Mouse (Mus musculus): ENCODE data around the gene Nup214. TPM values are rescaled to one million over a fixed set of nuclear protein-coding genes. Genes with fewer than 3 reads are reported as not detected.

Gene Nup214
- polyA plus RNA-seq, 1 experiment from 2014 or later, result 103 TPM

GRCm38 (mm10) chr2:32062626-32063410 lies 88.6 kb downstream of the Nup214 start:
- Histone ChIP-seq H3K27me3 (no peaks in the 10 kb centered on the region), H3K36me3 (ENCODE audit: poor library complexity, severe bottlenecking) (no peaks in the 10 kb centered on the region), H3K27ac (no peak overlapping the region), H3K4me3 (no peak overlapping the region), H3K9me3 (replicated peaks) (no peaks in the 10 kb centered on the region), H3K9ac (no peak overlapping the region), H3K4me1 (no peaks in the 10 kb centered on the region), H3K4me2 (no peak overlapping the region)
- 88% methylated on average over 15 of the region's 15 CpGs for WGBS
- no peak for ATAC-seq

- WGBS, result 90% methylated on average over 7 of the region's 7 CpGs
- no peak for ATAC-seq
Measured at GRCm38 (mm10) chr2:32063451-32064151, 89.4 kb downstream of the Nup214 start.

GRCm38 (mm10) chr2:32064913-32065312 lies 90.7 kb downstream of the Nup214 start:
- no peak for ATAC-seq
- Histone ChIP-seq H3K36me3 (ENCODE audit: poor library complexity, severe bottlenecking) (no peaks in the 10 kb centered on the region), H3K9me3 (replicated peaks) (no peaks in the 10 kb centered on the region), H3K9ac (no peak overlapping the region), H3K27me3 (0 out of 2 replicates have a peak, but pooled peaks cover 4% of the 10 kb centered on the region), H3K27ac (no peak overlapping the region), H3K4me2 (no peak overlapping the region), H3K4me1 (no peaks in the 10 kb centered on the region), H3K4me3 (no peak overlapping the region)
- WGBS, result 69% methylated on average over 13 of the region's 13 CpGs

More at GRCm38 (mm10) chr2:32063451-32064151, 89.4 kb downstream of the Nup214 start:
- Histone ChIP-seq H3K36me3 (ENCODE audit: poor library complexity, severe bottlenecking) (no peaks in the 10 kb centered on the region), H3K9ac (no peak overlapping the region), H3K4me1 (no peaks in the 10 kb centered on the region), H3K27me3 (0 out of 2 replicates have a peak, but pooled peaks cover 4% of the 10 kb centered on the region), H3K9me3 (replicated peaks) (no peaks in the 10 kb centered on the region), H3K27ac (no peak overlapping the region), H3K4me3 (no peak overlapping the region), H3K4me2 (no peak overlapping the region)

GRCm38 (mm10) chr2:32065371-32065791 lies 91.1 kb downstream of the Nup214 start:
- no peak for ATAC-seq
- 88% methylated on average over 5 of the region's 5 CpGs for whole genome bisulfite sequencing
- no peaks in the 10 kb centered on the region for H3K9me3 ChIP-seq (replicated peaks)

GRCm38 (mm10) chr2:32066005-32066404 lies 91.8 kb downstream of the Nup214 start:
- Histone ChIP-seq H3K4me1 (no peaks in the 10 kb centered on the region), H3K4me3 (no peak overlapping the region), H3K27ac (no peak overlapping the region), H3K9ac (no peak overlapping the region), H3K4me2 (no peak overlapping the region), H3K36me3 (ENCODE audit: poor library complexity, severe bottlenecking) (no peaks in the 10 kb centered on the region), H3K27me3 (0 out of 2 replicates have a peak, but pooled peaks cover 4% of the 10 kb centered on the region), H3K9me3 (replicated peaks) (no peaks in the 10 kb centered on the region)
- WGBS, result 86% methylated on average over 4 of the region's 4 CpGs
- ATAC-seq, result no peak

More at GRCm38 (mm10) chr2:32065371-32065791, 91.1 kb downstream of the Nup214 start:
- H3K27ac ChIP-seq, result no peak overlapping the region
- no peaks in the 10 kb centered on the region for H3K36me3 ChIP-seq (ENCODE audit: poor library complexity, severe bottlenecking)
- no peak overlapping the region for H3K4me2 ChIP-seq
- no peak overlapping the region for H3K9ac ChIP-seq
- H3K4me3 ChIP-seq, result no peak overlapping the region
- H3K4me1 ChIP-seq, result no peaks in the 10 kb centered on the region
- H3K27me3 ChIP-seq, result 0 out of 2 replicates have a peak, but pooled peaks cover 4% of the 10 kb centered on the region

- Histone ChIP-seq H3K4me2 (no peak overlapping the region), H3K36me3 (ENCODE audit: poor library complexity, severe bottlenecking) (no peaks in the 10 kb centered on the region), H3K9ac (no peak overlapping the region), H3K27me3 (0 out of 2 replicates have a peak, but pooled peaks cover 4% of the 10 kb centered on the region), H3K4me1 (no peaks in the 10 kb centered on the region), H3K4me3 (no peak overlapping the region), H3K9me3 (replicated peaks) (no peaks in the 10 kb centered on the region), H3K27ac (no peak overlapping the region)
- WGBS, result 55% methylated on average over 31 of the region's 31 CpGs
- no peak for ATAC-seq
Measured at GRCm38 (mm10) chr2:32068811-32069607, 94.8 kb downstream of the Nup214 start.

GRCm38 (mm10) chr2:32070747-32071146 lies 96.5 kb downstream of the Nup214 start:
- Histone ChIP-seq H3K27ac (no peak overlapping the region), H3K4me2 (no peak overlapping the region), H3K9me3 (replicated peaks) (no peaks in the 10 kb centered on the region), H3K9ac (no peak overlapping the region), H3K36me3 (ENCODE audit: poor library complexity, severe bottlenecking) (no peaks in the 10 kb centered on the region), H3K27me3 (0 out of 2 replicates have a peak, but pooled peaks cover 4% of the 10 kb centered on the region), H3K4me3 (no peak overlapping the region), H3K4me1 (no peaks in the 10 kb centered on the region)
- no peak for ATAC-seq
- WGBS, result 94% methylated on average over 10 of the region's 10 CpGs

- Histone ChIP-seq H3K4me2 (no peak overlapping the region), H3K27me3 (no peaks in the 10 kb centered on the region), H3K27ac (no peak overlapping the region), H3K36me3 (ENCODE audit: poor library complexity, severe bottlenecking) (no peaks in the 10 kb centered on the region), H3K9me3 (replicated peaks) (no peaks in the 10 kb centered on the region), H3K4me3 (no peak overlapping the region), H3K9ac (no peak overlapping the region), H3K4me1 (no peaks in the 10 kb centered on the region)
- ATAC-seq, result no peak
- WGBS, result 70% methylated on average over 8 of the region's 8 CpGs
Measured at GRCm38 (mm10) chr2:32074404-32074803, 100.2 kb downstream of the Nup214 start.

GRCm38 (mm10) chr2:32075368-32075767 lies 101.1 kb downstream of the Nup214 start:
- no peaks in the 10 kb centered on the region for H3K9me3 ChIP-seq (replicated peaks)
- H3K9ac ChIP-seq, result no peak overlapping the region
- no peak overlapping the region for H3K4me2 ChIP-seq
- WGBS, result 71% methylated on average over 7 of the region's 7 CpGs
- no peaks in the 10 kb centered on the region for H3K36me3 ChIP-seq (ENCODE audit: poor library complexity, severe bottlenecking)
- ATAC-seq, result no peak
- no peak overlapping the region for H3K27ac ChIP-seq
- H3K4me1 ChIP-seq, result no peaks in the 10 kb centered on the region
- H3K4me3 ChIP-seq, result no peak overlapping the region
- H3K27me3 ChIP-seq, result no peaks in the 10 kb centered on the region

- ATAC-seq, result no peak
- no peak overlapping the region for H3K4me2 ChIP-seq
- WGBS, result 85% methylated on average over 10 of the region's 10 CpGs
- no peak overlapping the region for H3K9ac ChIP-seq
- H3K27ac ChIP-seq, result no peak overlapping the region
- peaks cover 20% of the 10 kb centered on the region for H3K27me3 ChIP-seq
- H3K4me3 ChIP-seq, result no peak overlapping the region
- H3K9me3 ChIP-seq (replicated peaks), result no peaks in the 10 kb centered on the region
- H3K36me3 ChIP-seq (ENCODE audit: poor library complexity, severe bottlenecking), result no peaks in the 10 kb centered on the region
- no peaks in the 10 kb centered on the region for H3K4me1 ChIP-seq
Measured at GRCm38 (mm10) chr2:32077744-32078143, 103.5 kb downstream of the Nup214 start.

GRCm38 (mm10) chr2:32078522-32078921 lies 104.3 kb downstream of the Nup214 start:
- H3K36me3 ChIP-seq (ENCODE audit: poor library complexity, severe bottlenecking), result no peaks in the 10 kb centered on the region
- H3K9me3 ChIP-seq (replicated peaks), result no peaks in the 10 kb centered on the region
- 58% methylated on average over 8 of the region's 8 CpGs for WGBS
- peaks cover 6% of the 10 kb centered on the region for H3K4me1 ChIP-seq
- peaks cover 28% of the 10 kb centered on the region for H3K27me3 ChIP-seq
- H3K4me2 ChIP-seq, result no peak overlapping the region
- H3K9ac ChIP-seq, result no peak overlapping the region
- no peak overlapping the region for H3K27ac ChIP-seq
- H3K4me3 ChIP-seq, result no peak overlapping the region
- ATAC-seq, result no peak

All from forebrain, embryonic 13.5 days (tissue).